Mouse (Mus musculus): Measurements from ENCODE around the gene Elovl7.

GRCm38 (mm10) chr13:108302957-108303675, 88.9 kb downstream of the Elovl7 start:
- TF ChIP-seq MAX (IDR thresholded peaks at IDR 0.05) (peak; percentile 48), CTCF (IDR thresholded peaks at IDR 0.05; ENCODE audit: control insufficient read depth, insufficient read depth, insufficient read length) (no peak), MYOG (IDR thresholded peaks at IDR 0.05; ENCODE audit: control insufficient read depth, extremely low read depth, insufficient read length) (no peak)

All from C2C12 (cell line).